Mouse (Mus musculus) neural tube, embryonic 13.5 days (tissue): ENCODE measurements around the gene Fate1. TPM values are rescaled to one million over a fixed set of nuclear protein-coding genes. Genes with fewer than 3 reads are reported as not detected.
"Not testable (repeated sequence)": the region's sequence is repeated elsewhere in the genome, so short reads cannot be mapped to it uniquely, and the experiment has no call there.

Experiments
- ATAC-seq: fragments of 200-750 bp; cut with Nextera tagmentation; 2 replicates; pipeline ENCODE4 v1.8.0; 2017; ENCODE audit warnings: low read depth, mild to moderate bottlenecking, moderate TSS enrichment, moderate library complexity
- H3K27ac ChIP-seq: fragments of 300-500 bp; sonication (generic); replicated peaks from 2 replicates; pipeline ENCODE4 v1.5.1; 2015; ENCODE audit warnings: moderate library complexity, mild to moderate bottlenecking, inconsistent platforms
- H3K27me3 ChIP-seq: fragments of 300-500 bp; sonication (generic); 2 replicates; pipeline ENCODE4 v1.6.1; 2015; ENCODE audit warnings: mild to moderate bottlenecking, inconsistent platforms
- H3K36me3 ChIP-seq: fragments of 300-500 bp; sonication (generic); 2 replicates; pipeline ENCODE4 v1.6.1; 2015; ENCODE audit warnings: mild to moderate bottlenecking, inconsistent platforms
- H3K4me1 ChIP-seq: fragments of 300-500 bp; sonication (generic); replicated peaks from 2 replicates; pipeline ENCODE4 v1.6.1; 2015; ENCODE audit warnings: inconsistent platforms
- H3K4me2 ChIP-seq: fragments of 300-500 bp; sonication (generic); 2 replicates; pipeline ENCODE4 v1.6.1; 2015; ENCODE audit warnings: inconsistent platforms, mild to moderate bottlenecking, moderate library complexity
- H3K4me3 ChIP-seq: fragments of 300-500 bp; sonication (generic); 2 replicates; pipeline ENCODE4 v1.5.1; 2015; ENCODE audit warnings: mild to moderate bottlenecking, inconsistent platforms
- H3K9ac ChIP-seq: fragments of 300-500 bp; sonication (generic); 2 replicates; pipeline ENCODE4 v1.6.1; 2015; ENCODE audit warnings: moderate library complexity, mild to moderate bottlenecking, inconsistent platforms
- H3K9me3 ChIP-seq: fragments of 300-500 bp; sonication (generic); 2 replicates; pipeline ENCODE4 v1.6.1; 2016; ENCODE audit warnings: inconsistent platforms
- WGBS: fragments of 180-500 bp; shearing (Covaris S2); methylation state at CpG from one replicate; pipeline ENCODE4 v1.1.7; 2015; 5-methylcytosine and 5-hydroxymethylcytosine counted together
- polyA plus RNA-seq: library from polyadenylated mRNA; unstranded; fragments of >200 nt; fragmentation: Nextera tagmentation; extraction: Ambion mirVana; gene quantifications from 2 replicates; pipeline ENCODE4 v1.2.1, GENCODE M21; 2015

The Fate1 gene
- not detected in 2 replicates for polyA plus RNA-seq

GRCm38 (mm10) chrX:71972686-71973085, at the start of gene Fate1:
TSS of gene Fate1 (plus strand) at chrX:71972986.
- 85% methylated on average over 2 of the region's 2 CpGs for WGBS

DNA sequence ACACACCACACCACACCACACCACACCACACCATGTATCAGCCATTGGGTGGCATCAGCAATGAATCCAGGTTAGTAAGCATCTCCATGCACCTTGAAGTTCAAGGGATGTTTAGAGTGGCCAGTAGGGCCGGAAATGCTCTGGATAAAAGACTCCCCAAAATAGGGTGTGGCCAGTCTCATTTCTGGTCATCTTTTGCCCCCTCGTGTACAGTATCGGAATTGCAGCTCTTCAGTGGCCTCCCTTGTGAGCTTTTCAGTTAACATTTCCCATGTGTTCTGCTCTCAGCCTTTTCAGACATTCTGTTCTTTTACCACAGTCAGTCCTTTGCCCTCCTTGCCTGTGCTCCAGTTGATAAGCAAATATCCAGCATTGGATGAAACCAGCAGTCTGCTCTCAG, 26.2 kb upstream of the Fate1 start:
- no peaks in the 10 kb centered on the region for H3K4me1 ChIP-seq
- no peaks in the 10 kb centered on the region for H3K27me3 ChIP-seq
- H3K4me2 ChIP-seq = no peak overlapping the region
- H3K36me3 ChIP-seq = no peaks in the 10 kb centered on the region
- 19% methylated on average over 3 of the region's 3 CpGs for WGBS
- no peak for ATAC-seq
- no peak overlapping the region for H3K9ac ChIP-seq
- H3K27ac ChIP-seq = no peak overlapping the region
- H3K4me3 ChIP-seq = no peak overlapping the region
- H3K9me3 ChIP-seq = no peaks in the 10 kb centered on the region

More at GRCm38 (mm10) chrX:71972686-71973085, at the start of gene Fate1:
- no peaks in the 10 kb centered on the region for H3K36me3 ChIP-seq
- no peaks in the 10 kb centered on the region for H3K9me3 ChIP-seq
- ATAC-seq = no peak
- no peak within 1 kb of the TSS for H3K4me2 ChIP-seq
- H3K9ac ChIP-seq = no peak within 1 kb of the TSS
- no peaks in the 10 kb centered on the region for H3K4me1 ChIP-seq
- no peak within 1 kb of the TSS for H3K4me3 ChIP-seq
- no peaks in the 10 kb centered on the region for H3K27me3 ChIP-seq
- H3K27ac ChIP-seq = no peak within 1 kb of the TSS

- no peaks in the 10 kb centered on the region for H3K27me3 ChIP-seq
- ATAC-seq = no peak
- H3K4me2 ChIP-seq = no peak overlapping the region
- no peaks in the 10 kb centered on the region for H3K36me3 ChIP-seq
- H3K9ac ChIP-seq = no peak overlapping the region
- no peak overlapping the region for H3K4me3 ChIP-seq
- no peak overlapping the region for H3K27ac ChIP-seq
- H3K9me3 ChIP-seq = no peaks in the 10 kb centered on the region
- peaks cover 4% of the 10 kb centered on the region; the same call in 1 of the 2 replicates for H3K4me1 ChIP-seq
These were observed 14.4 kb upstream of the Fate1 start for GRCm38 (mm10) chrX:71958366-71958765.

DNA sequence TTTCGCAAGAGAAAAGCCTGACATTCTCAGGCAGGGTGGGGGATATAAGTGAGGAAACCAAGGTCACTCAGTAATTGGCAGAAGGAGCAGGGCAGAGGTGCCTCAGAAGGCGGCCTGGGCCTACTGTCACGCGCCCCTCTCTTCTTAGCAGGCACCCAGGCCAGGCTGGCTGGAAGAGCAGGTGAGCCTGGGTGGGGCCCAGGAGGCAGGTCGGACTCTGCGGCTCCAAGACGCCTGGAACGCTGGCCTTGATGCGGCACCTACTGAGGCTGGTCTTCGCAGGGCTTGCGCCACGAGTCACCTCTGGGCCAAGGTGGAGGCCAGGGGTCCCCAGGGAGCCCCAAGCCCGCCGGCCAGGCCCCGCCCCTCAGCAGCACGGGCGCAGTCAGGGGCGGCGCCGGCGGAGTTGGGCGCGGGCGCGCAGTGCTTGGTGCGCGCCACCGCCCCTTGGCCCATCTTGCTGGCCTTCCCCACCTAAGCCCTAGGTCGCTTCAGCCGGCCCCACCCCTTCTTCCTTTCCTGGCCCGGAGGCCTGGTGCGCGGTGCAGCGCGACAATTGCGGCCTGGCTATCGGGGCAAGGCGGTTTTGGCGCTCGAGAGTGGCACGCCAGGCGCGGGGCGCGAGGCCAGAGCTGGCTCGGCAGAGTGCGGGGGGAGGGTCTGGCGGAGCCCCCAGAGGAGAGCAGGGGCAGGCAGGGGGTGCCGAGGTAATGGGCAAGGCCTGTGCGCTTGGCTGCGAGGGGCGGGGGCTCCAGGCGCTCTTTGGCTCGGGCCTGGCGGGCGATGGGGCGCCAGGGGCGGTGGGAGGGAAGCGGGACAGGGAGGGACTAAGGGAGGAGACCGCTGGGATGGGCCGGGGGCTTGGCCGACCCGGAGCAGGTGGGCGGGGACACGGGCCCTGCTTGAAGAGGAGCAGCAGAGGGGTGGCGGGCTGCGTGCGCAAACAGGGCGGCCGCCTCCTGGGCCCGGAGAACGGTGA, 10.4 kb upstream of the Fate1 start, which contains the start of gene Prrg3:
Gene Prrg3, plus strand, starts transcription at position 552 of the 979 bp plus-strand sequence.
- Histone ChIP-seq H3K9ac (peak within 1 kb of the TSS; percentile 79), H3K36me3 (peaks cover 3% of the 10 kb centered on the region), H3K27me3 (no peaks in the 10 kb centered on the region), H3K4me2 (peak within 1 kb of the TSS; percentile 66), H3K4me3 (peak within 1 kb of the TSS; percentile 52), H3K27ac (peak within 1 kb of the TSS; percentile 59; the same call in 1 of the 2 replicates), H3K4me1 (peaks cover 11% of the 10 kb centered on the region), H3K9me3 (no peaks in the 10 kb centered on the region)
- peak; percentile 92 for ATAC-seq
- 19% methylated on average over 55 of the region's 72 CpGs for WGBS

DNA sequence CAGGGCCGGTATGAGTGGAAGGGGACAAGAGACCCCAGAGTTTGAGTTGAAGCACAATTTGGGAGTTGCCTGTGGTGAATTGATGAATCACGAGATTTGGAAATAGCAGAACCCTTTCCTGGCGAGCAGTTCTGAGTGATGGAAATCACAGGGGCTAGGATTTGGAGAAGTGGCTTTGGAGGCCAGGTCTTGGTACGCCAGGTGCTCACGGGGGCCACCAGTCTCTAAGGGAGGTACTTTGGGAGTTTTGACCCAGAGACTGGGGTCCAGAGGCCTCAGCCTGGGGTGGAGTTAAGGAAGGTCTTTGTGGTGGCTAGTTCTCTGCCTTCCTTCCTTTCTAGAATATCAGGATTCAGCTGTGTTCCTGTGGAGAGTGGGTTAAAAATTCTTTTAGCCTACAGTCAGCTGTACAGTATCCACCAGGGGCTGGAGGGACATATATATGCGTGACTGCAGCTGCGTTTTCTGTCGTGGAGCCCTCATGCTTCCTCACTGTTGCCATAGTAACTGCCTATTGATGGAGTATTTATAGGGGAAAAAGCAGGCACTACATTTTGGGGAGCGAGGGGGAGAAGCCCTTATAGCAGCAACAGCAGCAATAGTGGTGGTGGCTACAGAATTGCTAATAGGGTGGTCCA, 9.4 kb upstream of the Fate1 start:
- peak; percentile 34 for ATAC-seq
- WGBS = 31% methylated on average over 9 of the region's 9 CpGs
- peak overlapping the region; percentile 59; the same call in 1 of the 2 replicates for H3K27ac ChIP-seq

DNA sequence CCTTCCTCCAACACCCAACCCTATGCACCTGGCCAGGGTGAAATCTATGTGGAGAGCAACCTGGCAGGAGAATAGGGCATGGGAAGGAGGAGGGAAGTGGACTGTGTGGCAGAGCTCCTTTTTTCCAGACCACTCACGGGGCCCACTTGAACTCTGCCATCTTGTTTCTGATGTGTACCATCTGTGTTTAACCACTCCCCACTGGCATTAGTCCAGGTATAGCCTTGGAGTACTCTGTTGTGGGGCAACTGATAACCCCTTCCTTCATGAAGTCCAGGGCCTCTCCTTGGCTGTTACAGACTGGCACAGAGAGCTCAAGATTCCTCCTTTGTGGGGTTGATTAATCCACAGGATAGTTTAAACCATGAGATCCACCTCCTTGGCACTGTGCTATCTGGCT, 4.6 kb upstream of the Fate1 start:
- Histone ChIP-seq H3K36me3 (peaks cover 3% of the 10 kb centered on the region), H3K9me3 (no peaks in the 10 kb centered on the region), H3K27ac (no peak overlapping the region), H3K9ac (no peak overlapping the region), H3K4me1 (peaks cover 8% of the 10 kb centered on the region), H3K27me3 (no peaks in the 10 kb centered on the region), H3K4me2 (no peak overlapping the region), H3K4me3 (no peak overlapping the region)
- no peak for ATAC-seq
- WGBS = 85% methylated on average over 1 of the region's 1 CpGs

More for the DNA sequence above, 9.4 kb upstream of the Fate1 start:
- Histone ChIP-seq H3K4me1 (peaks cover 11% of the 10 kb centered on the region), H3K36me3 (peaks cover 3% of the 10 kb centered on the region), H3K4me3 (peak overlapping the region; percentile 52), H3K9me3 (no peaks in the 10 kb centered on the region), H3K4me2 (peak overlapping the region; percentile 66), H3K27me3 (no peaks in the 10 kb centered on the region), H3K9ac (peak overlapping the region; percentile 79)

GRCm38 (mm10) chrX:71968816-71969215, 4.0 kb upstream of the Fate1 start:
- 79% methylated on average over 6 of the region's 6 CpGs for WGBS
- no peaks in the 10 kb centered on the region for H3K9me3 ChIP-seq
- no peak for ATAC-seq
- no peak overlapping the region for H3K27ac ChIP-seq
- peaks cover 2% of the 10 kb centered on the region; the same call in 1 of the 2 replicates for H3K4me1 ChIP-seq
- H3K9ac ChIP-seq = no peak overlapping the region
- no peaks in the 10 kb centered on the region for H3K27me3 ChIP-seq
- peaks cover 3% of the 10 kb centered on the region for H3K36me3 ChIP-seq
- H3K4me2 ChIP-seq = no peak overlapping the region
- H3K4me3 ChIP-seq = no peak overlapping the region

- no peak for ATAC-seq
- 75% methylated on average over 5 of the region's 5 CpGs for WGBS
- Histone ChIP-seq H3K27ac (no peak overlapping the region), H3K9me3 (no peaks in the 10 kb centered on the region), H3K4me3 (no peak overlapping the region), H3K27me3 (no peaks in the 10 kb centered on the region), H3K4me1 (no peaks in the 10 kb centered on the region), H3K9ac (no peak overlapping the region), H3K4me2 (no peak overlapping the region), H3K36me3 (peaks cover 3% of the 10 kb centered on the region)
These were observed 1.5 kb upstream of the Fate1 start for GRCm38 (mm10) chrX:71971325-71971724.

- H3K4me2 ChIP-seq, H3K4me3 ChIP-seq, H3K9me3 ChIP-seq, H3K9ac ChIP-seq, H3K27ac ChIP-seq, H3K27me3 ChIP-seq, H3K36me3 ChIP-seq, H3K4me1 ChIP-seq, ATAC-seq: not testable (repeated sequence)
These were observed 4.9 kb downstream of the Fate1 start for GRCm38 (mm10) chrX:71977681-71978080.

GRCm38 (mm10) chrX:71980443-71980842, 7.7 kb downstream of the Fate1 start:
- Histone ChIP-seq H3K27me3 (no peaks in the 10 kb centered on the region), H3K9ac (no peak overlapping the region), H3K27ac (no peak overlapping the region), H3K9me3 (no peaks in the 10 kb centered on the region), H3K4me1 (no peaks in the 10 kb centered on the region), H3K36me3 (no peaks in the 10 kb centered on the region), H3K4me2 (no peak overlapping the region), H3K4me3 (no peak overlapping the region)
- ATAC-seq = no peak
- WGBS = 80% methylated on average over 3 of the region's 3 CpGs

DNA sequence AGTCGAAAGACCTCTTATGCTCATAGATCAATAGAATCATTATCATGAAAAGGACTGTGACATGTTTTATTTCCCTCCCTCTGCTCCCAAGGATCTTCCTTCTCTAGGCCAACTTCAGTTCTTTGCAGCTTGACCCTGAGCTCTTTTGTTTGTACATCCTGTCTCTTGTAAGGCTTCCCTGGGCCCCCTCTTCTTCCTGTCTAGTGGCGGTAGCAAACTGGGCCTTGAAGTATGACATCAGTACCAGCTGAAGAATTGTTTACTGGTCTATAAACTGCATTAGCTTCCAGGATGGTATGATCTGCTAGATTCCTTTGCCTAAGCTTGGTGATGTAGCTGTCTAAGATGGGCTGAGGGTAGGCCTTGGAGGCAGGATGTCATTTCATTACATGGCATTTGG, 8.5 kb downstream of the Fate1 start:
- H3K4me1 ChIP-seq = no peaks in the 10 kb centered on the region
- no peak overlapping the region for H3K27ac ChIP-seq
- H3K9ac ChIP-seq = no peak overlapping the region
- no peak for ATAC-seq
- no peaks in the 10 kb centered on the region for H3K27me3 ChIP-seq
- H3K4me2 ChIP-seq = no peak overlapping the region
- H3K4me3 ChIP-seq = no peak overlapping the region
- no peaks in the 10 kb centered on the region for H3K9me3 ChIP-seq
- WGBS = 65% methylated on average over 2 of the region's 2 CpGs
- H3K36me3 ChIP-seq = no peaks in the 10 kb centered on the region

GRCm38 (mm10) chrX:71983205-71983604, 10.4 kb downstream of the Fate1 start:
- Histone ChIP-seq H3K27me3 (no peaks in the 10 kb centered on the region), H3K36me3 (no peaks in the 10 kb centered on the region), H3K9ac (no peak overlapping the region), H3K27ac (no peak overlapping the region), H3K4me3 (no peak overlapping the region), H3K4me1 (no peaks in the 10 kb centered on the region), H3K9me3 (no peaks in the 10 kb centered on the region), H3K4me2 (no peak overlapping the region)
- no peak for ATAC-seq
- 83% methylated on average over 2 of the region's 2 CpGs for WGBS
